Mouse (Mus musculus) limb, embryonic 15.5 days (tissue): Measurements from ENCODE around the gene Epha3. TPM values are rescaled to one million over a fixed set of nuclear protein-coding genes. Genes with fewer than 3 reads are reported as not detected.

ENCODE experiments used
- ATAC-seq: fragments of 200-750 bp; cut with Nextera tagmentation; 2 replicates; pipeline ENCODE4 v1.8.0; 2017; ENCODE audit warnings: low read depth, moderate TSS enrichment; ENCODE audit not compliant: insufficient number of reproducible peaks, low FRiP score, low TSS enrichment
- H3K27ac ChIP-seq: fragments of 300-500 bp; sonication (generic); 2 replicates; pipeline ENCODE4 v1.5.1; 2015; ENCODE audit warnings: moderate library complexity, mild to moderate bottlenecking, inconsistent platforms
- H3K27me3 ChIP-seq: fragments of 300-500 bp; sonication (generic); 2 replicates; pipeline ENCODE4 v1.6.1; 2015; ENCODE audit warnings: inconsistent platforms
- H3K36me3 ChIP-seq: fragments of 300-500 bp; sonication (generic); 2 replicates; pipeline ENCODE4 v1.6.1; 2015; ENCODE audit warnings: inconsistent platforms
- H3K4me1 ChIP-seq: fragments of 300-500 bp; sonication (generic); 2 replicates; pipeline ENCODE4 v1.6.1; 2015; ENCODE audit warnings: inconsistent platforms
- H3K4me2 ChIP-seq: fragments of 300-500 bp; sonication (generic); 2 replicates; pipeline ENCODE4 v1.6.1; 2015; ENCODE audit warnings: mild to moderate bottlenecking, inconsistent platforms
- H3K4me3 ChIP-seq: fragments of 300-500 bp; sonication (generic); 2 replicates; pipeline ENCODE4 v1.5.1; 2015; ENCODE audit warnings: mild to moderate bottlenecking, inconsistent platforms
- H3K9ac ChIP-seq: fragments of 300-500 bp; sonication (generic); 2 replicates; pipeline ENCODE4 v1.6.1; 2015; ENCODE audit warnings: inconsistent platforms
- H3K9me3 ChIP-seq: fragments of 300-500 bp; sonication (generic); 2 replicates; pipeline ENCODE4 v1.6.1; 2016; ENCODE audit warnings: inconsistent platforms
- WGBS: fragments of 180-500 bp; shearing (Covaris S2); methylation state at CpG from one replicate; pipeline ENCODE4 v1.1.7; 2015; 5-methylcytosine and 5-hydroxymethylcytosine counted together
- polyA plus RNA-seq: library from polyadenylated mRNA; unstranded; fragments of >200 nt; fragmentation: Nextera tagmentation; extraction: Ambion mirVana; gene quantifications from 2 replicates; pipeline ENCODE4 v1.2.1, GENCODE M21; 2015

Epha3 gene
- polyA plus RNA-seq, 1 experiment from 2014 or later, result 18.0 TPM

- Histone ChIP-seq H3K4me1 (peaks cover 6% of the 10 kb centered on the region; the same call in 1 of the 2 replicates), H3K4me2 (no peak overlapping the region), H3K9ac (no peak overlapping the region), H3K4me3 (no peak overlapping the region), H3K27ac (no peak overlapping the region), H3K27me3 (no peaks in the 10 kb centered on the region), H3K9me3 (no peaks in the 10 kb centered on the region), H3K36me3 (no peaks in the 10 kb centered on the region)
- WGBS, result 34% methylated on average over 6 of the region's 6 CpGs
- no peak for ATAC-seq
Observed at GRCm38 (mm10) chr16:63817606-63818005, 46.4 kb downstream of the Epha3 start.

- Histone ChIP-seq H3K9me3 (no peaks in the 10 kb centered on the region), H3K4me2 (no peak overlapping the region), H3K27ac (no peak overlapping the region), H3K36me3 (no peaks in the 10 kb centered on the region), H3K4me3 (no peak overlapping the region), H3K9ac (no peak overlapping the region), H3K27me3 (no peaks in the 10 kb centered on the region), H3K4me1 (peaks cover 6% of the 10 kb centered on the region; the same call in 1 of the 2 replicates)
- no peak for ATAC-seq
- WGBS, result 29% methylated on average over 1 of the region's 1 CpGs
Observed at GRCm38 (mm10) chr16:63816672-63817071, 47.3 kb downstream of the Epha3 start.

- Histone ChIP-seq H3K36me3 (no peaks in the 10 kb centered on the region), H3K27ac (no peak overlapping the region), H3K9ac (no peak overlapping the region), H3K4me2 (no peak overlapping the region), H3K27me3 (no peaks in the 10 kb centered on the region), H3K4me3 (no peak overlapping the region), H3K9me3 (no peaks in the 10 kb centered on the region), H3K4me1 (no peaks in the 10 kb centered on the region)
- no peak for ATAC-seq
- 47% methylated on average over 5 of the region's 5 CpGs for WGBS
Observed at GRCm38 (mm10) chr16:63809871-63810270, 54.1 kb downstream of the Epha3 start.

GRCm38 (mm10) chr16:63808991-63809390, 55.0 kb downstream of the Epha3 start:
- no peaks in the 10 kb centered on the region for H3K36me3 ChIP-seq
- H3K4me2 ChIP-seq, result no peak overlapping the region
- H3K9me3 ChIP-seq, result no peaks in the 10 kb centered on the region
- no peak overlapping the region for H3K4me3 ChIP-seq
- no peaks in the 10 kb centered on the region for H3K27me3 ChIP-seq
- ATAC-seq, result no peak
- H3K27ac ChIP-seq, result no peak overlapping the region
- no peak overlapping the region for H3K9ac ChIP-seq
- H3K4me1 ChIP-seq, result no peaks in the 10 kb centered on the region

GRCm38 (mm10) chr16:63806437-63807129, 57.4 kb downstream of the Epha3 start:
- H3K9ac ChIP-seq, result no peak overlapping the region
- no peaks in the 10 kb centered on the region for H3K27me3 ChIP-seq
- ATAC-seq, result no peak

DNA sequence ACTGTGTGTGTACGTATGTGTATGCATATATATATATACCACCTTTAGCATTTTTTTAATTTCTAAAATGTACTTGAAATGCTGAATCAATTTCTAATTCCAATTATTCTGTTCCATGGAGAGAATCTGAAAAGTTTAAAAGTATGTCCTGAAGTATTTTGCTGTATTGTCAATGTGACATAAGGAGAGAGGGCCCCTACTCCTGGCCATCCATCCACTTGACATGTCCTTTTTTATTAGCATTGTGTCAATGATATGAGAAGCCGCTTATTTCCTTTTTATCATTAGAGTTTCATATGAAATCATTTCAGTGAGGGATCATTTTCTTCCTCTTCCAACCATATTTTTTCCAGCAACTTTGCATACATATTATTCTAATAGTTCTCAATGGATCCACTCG, 58.0 kb downstream of the Epha3 start:
- Histone ChIP-seq H3K27me3 (no peaks in the 10 kb centered on the region), H3K4me3 (no peak overlapping the region), H3K4me2 (no peak overlapping the region), H3K9ac (no peak overlapping the region), H3K4me1 (no peaks in the 10 kb centered on the region), H3K27ac (no peak overlapping the region), H3K36me3 (no peaks in the 10 kb centered on the region), H3K9me3 (no peaks in the 10 kb centered on the region)
- ATAC-seq, result no peak
- 90% methylated on average over 3 of the region's 3 CpGs for WGBS

More at GRCm38 (mm10) chr16:63806437-63807129, 57.4 kb downstream of the Epha3 start:
- Histone ChIP-seq H3K4me1 (no peaks in the 10 kb centered on the region), H3K4me3 (no peak overlapping the region), H3K9me3 (no peaks in the 10 kb centered on the region), H3K36me3 (no peaks in the 10 kb centered on the region), H3K4me2 (no peak overlapping the region), H3K27ac (no peak overlapping the region)
- WGBS, result 64% methylated on average over 5 of the region's 5 CpGs

GRCm38 (mm10) chr16:63801436-63801835, 62.5 kb downstream of the Epha3 start:
- Histone ChIP-seq H3K9me3 (no peaks in the 10 kb centered on the region), H3K27ac (no peak overlapping the region), H3K27me3 (no peaks in the 10 kb centered on the region), H3K9ac (no peak overlapping the region), H3K36me3 (no peaks in the 10 kb centered on the region), H3K4me3 (no peak overlapping the region), H3K4me2 (no peak overlapping the region), H3K4me1 (no peaks in the 10 kb centered on the region)
- ATAC-seq, result no peak
- WGBS, result 68% methylated on average over 3 of the region's 3 CpGs

GRCm38 (mm10) chr16:63798341-63798740, 65.6 kb downstream of the Epha3 start:
- H3K4me1 ChIP-seq, result no peaks in the 10 kb centered on the region
- no peaks in the 10 kb centered on the region for H3K9me3 ChIP-seq
- WGBS, result 63% methylated on average over 2 of the region's 2 CpGs
- no peak overlapping the region for H3K27ac ChIP-seq
- ATAC-seq, result no peak
- no peak overlapping the region for H3K4me2 ChIP-seq
- no peak overlapping the region for H3K4me3 ChIP-seq
- no peaks in the 10 kb centered on the region for H3K27me3 ChIP-seq
- H3K9ac ChIP-seq, result no peak overlapping the region
- no peaks in the 10 kb centered on the region for H3K36me3 ChIP-seq

DNA sequence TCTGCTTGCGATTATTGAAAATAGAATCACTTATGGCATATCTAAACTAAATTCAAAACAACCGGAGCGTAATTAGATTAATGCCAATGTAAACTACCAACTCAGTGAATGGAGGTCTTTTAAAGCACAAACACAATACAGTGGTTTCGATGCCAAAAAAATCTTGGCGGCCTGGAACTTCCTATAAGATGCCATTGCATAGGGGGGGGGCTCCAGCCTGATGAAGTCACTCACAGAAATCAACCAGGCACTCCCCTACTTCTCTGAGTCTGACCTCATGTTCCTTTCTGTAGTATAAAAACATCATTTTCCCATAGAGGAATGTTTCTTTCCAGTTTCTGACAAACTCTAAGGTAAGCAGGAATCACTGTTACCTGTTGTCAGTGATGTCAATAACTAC, 69.7 kb downstream of the Epha3 start:
- ATAC-seq, result no peak
- H3K4me2 ChIP-seq, result no peak overlapping the region
- H3K9ac ChIP-seq, result no peak overlapping the region
- no peaks in the 10 kb centered on the region for H3K9me3 ChIP-seq
- H3K4me3 ChIP-seq, result no peak overlapping the region
- WGBS, result 64% methylated on average over 5 of the region's 5 CpGs
- H3K27ac ChIP-seq, result no peak overlapping the region
- H3K36me3 ChIP-seq, result no peaks in the 10 kb centered on the region
- 0 out of 2 replicates have a peak, but pooled peaks cover 3% of the 10 kb centered on the region for H3K4me1 ChIP-seq
- H3K27me3 ChIP-seq, result no peaks in the 10 kb centered on the region

- H3K4me1 ChIP-seq, result 0 out of 2 replicates have a peak, but pooled peaks cover 3% of the 10 kb centered on the region
- H3K9ac ChIP-seq, result no peak overlapping the region
- no peak overlapping the region for H3K4me3 ChIP-seq
- no peaks in the 10 kb centered on the region for H3K27me3 ChIP-seq
- H3K4me2 ChIP-seq, result no peak overlapping the region
- WGBS, result 60% methylated on average over 1 of the region's 1 CpGs
- H3K27ac ChIP-seq, result no peak overlapping the region
- ATAC-seq, result no peak
- no peaks in the 10 kb centered on the region for H3K9me3 ChIP-seq
- no peaks in the 10 kb centered on the region for H3K36me3 ChIP-seq
Observed at GRCm38 (mm10) chr16:63793805-63794204, 70.2 kb downstream of the Epha3 start.

- Histone ChIP-seq H3K27ac (no peak overlapping the region), H3K36me3 (no peaks in the 10 kb centered on the region), H3K9ac (no peak overlapping the region), H3K9me3 (no peaks in the 10 kb centered on the region), H3K4me3 (no peak overlapping the region), H3K4me1 (0 out of 2 replicates have a peak, but pooled peaks cover 3% of the 10 kb centered on the region), H3K4me2 (no peak overlapping the region), H3K27me3 (no peaks in the 10 kb centered on the region)
- no peak for ATAC-seq
- WGBS, result 24% methylated on average over 2 of the region's 2 CpGs
Observed at GRCm38 (mm10) chr16:63792084-63792483, 71.9 kb downstream of the Epha3 start.

DNA sequence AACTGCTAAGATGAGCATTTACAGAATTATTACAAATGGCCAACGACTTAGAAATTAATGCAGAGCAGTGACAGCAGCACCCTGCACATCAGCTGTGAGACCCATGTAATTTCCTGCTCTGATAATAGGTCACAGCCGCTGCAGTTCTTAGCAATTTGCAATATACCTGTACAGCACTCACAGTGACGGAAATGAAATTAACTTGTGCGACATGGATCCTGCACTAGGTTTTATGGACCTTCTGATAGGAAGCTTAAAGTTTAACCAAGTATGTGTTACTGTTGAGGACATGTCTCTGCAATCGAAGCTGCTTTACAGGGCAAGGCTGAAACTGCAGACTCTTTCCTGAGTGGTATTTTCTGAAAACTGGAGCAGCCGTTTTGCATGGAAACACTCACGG, 80.4 kb downstream of the Epha3 start:
- no peak for ATAC-seq
- Histone ChIP-seq H3K9ac (no peak overlapping the region), H3K36me3 (no peaks in the 10 kb centered on the region), H3K27me3 (no peaks in the 10 kb centered on the region), H3K4me3 (no peak overlapping the region), H3K27ac (no peak overlapping the region), H3K4me1 (no peaks in the 10 kb centered on the region), H3K4me2 (no peak overlapping the region), H3K9me3 (no peaks in the 10 kb centered on the region)
- whole genome bisulfite sequencing, result 46% methylated on average over 7 of the region's 7 CpGs

GRCm38 (mm10) chr16:63782101-63782500, 81.9 kb downstream of the Epha3 start:
- no peak overlapping the region for H3K4me2 ChIP-seq
- no peaks in the 10 kb centered on the region for H3K36me3 ChIP-seq
- WGBS, result 71% methylated on average over 1 of the region's 1 CpGs
- no peak for ATAC-seq
- H3K27ac ChIP-seq, result no peak overlapping the region
- H3K9ac ChIP-seq, result no peak overlapping the region
- H3K4me3 ChIP-seq, result no peak overlapping the region
- no peaks in the 10 kb centered on the region for H3K9me3 ChIP-seq
- no peaks in the 10 kb centered on the region for H3K27me3 ChIP-seq
- no peaks in the 10 kb centered on the region for H3K4me1 ChIP-seq
